8 mouse cellular contexts compared by ENCODE assay signal in genomic region chr11:115670451-115671050, GRCm38 (mm10). TPM values are rescaled to one million over a fixed set of nuclear protein-coding genes. Genes with fewer than 3 reads are reported as not detected.
DNase-seq lines count a peak whose midpoint lies in the region; ATAC-seq and TF ChIP-seq lines count a peak whose summit lies in the region.

No protein-coding gene starts in this region.

- H3K4me3 ChIP-seq in heart, embryonic 13.5 days: no peak overlapping the region
- H3K4me3 ChIP-seq in heart, postnatal 0 days (ENCODE audit: low read depth, low read length): no peak overlapping the region
- H3K4me3 ChIP-seq in limb, embryonic 11.5 days (ENCODE audit: low read depth, low read length): no peak overlapping the region
- no peak overlapping the region for H3K4me3 ChIP-seq in midbrain, embryonic 10.5 days

- DNase-seq in heart, postnatal 25 days (ENCODE audit: low spot score): no peak
- DNase-seq in heart, postnatal 0 days (ENCODE audit: low spot score): no peak
- peak; percentile 56 for DNase-seq in limb, embryonic 11.5 days (ENCODE audit: low spot score)
- DNase-seq in thymus, postnatal 36 days: peak; percentile 45 to 65
- DNase-seq in midbrain, embryonic 10.5 days (ENCODE audit: low spot score): no peak
- DNase-seq in cerebellum, adult 11-12 months: no peak

- peak overlapping the region; percentile 73 for H3K27ac ChIP-seq in heart, embryonic 13.5 days (replicated peaks)
- peak overlapping the region; percentile 70 for H3K27ac ChIP-seq in heart, postnatal 0 days (ENCODE audit: low read depth)
- H3K27ac ChIP-seq in limb, embryonic 11.5 days (replicated peaks; ENCODE audit: low read depth, low read length): no peak overlapping the region
- no peak overlapping the region for H3K27ac ChIP-seq in midbrain, embryonic 10.5 days (replicated peaks)

- TF ChIP-seq CTCF in heart, postnatal 0 days (IDR thresholded peaks at IDR 0.05; ENCODE audit: low read depth): no peak

- H3K9me3 ChIP-seq in heart, embryonic 13.5 days: no peaks in the 10 kb centered on the region
- no peaks in the 10 kb centered on the region for H3K9me3 ChIP-seq in heart, postnatal 0 days (replicated peaks; ENCODE audit: control insufficient read depth, low read length)
- no peaks in the 10 kb centered on the region for H3K9me3 ChIP-seq in limb, embryonic 11.5 days (ENCODE audit: control insufficient read depth, low read length)
- H3K9me3 ChIP-seq in midbrain, embryonic 10.5 days (replicated peaks): no peaks in the 10 kb centered on the region

- H3K9ac ChIP-seq in heart, embryonic 13.5 days: peak overlapping the region; percentile 60
- H3K9ac ChIP-seq in heart, postnatal 0 days (replicated peaks; ENCODE audit: low read depth, low read length): no peak overlapping the region; the same call in 1 of the 2 replicates
- peak overlapping the region; percentile 35; the same call in 1 of the 2 replicates for H3K9ac ChIP-seq in limb, embryonic 11.5 days (ENCODE audit: low read length)

- WGBS in heart, embryonic 13.5 days: 24% methylated on average over 5 of the region's 5 CpGs
- 18% methylated on average over 5 of the region's 5 CpGs for WGBS in heart, postnatal 0 days
- 18% methylated on average over 5 of the region's 5 CpGs for WGBS in limb, embryonic 11.5 days
- WGBS in midbrain, embryonic 10.5 days: 48% methylated on average over 5 of the region's 5 CpGs

- no peak for TF ChIP-seq EP300 in heart, postnatal 0 days (IDR thresholded peaks at IDR 0.05; ENCODE audit: low read depth)

- H3K4me1 ChIP-seq in heart, embryonic 13.5 days: peaks cover 59% of the 10 kb centered on the region
- peaks cover 39% of the 10 kb centered on the region for H3K4me1 ChIP-seq in heart, postnatal 0 days (ENCODE audit: control insufficient read depth, insufficient read depth)
- peaks cover 14% of the 10 kb centered on the region for H3K4me1 ChIP-seq in limb, embryonic 11.5 days (ENCODE audit: control insufficient read depth, insufficient read depth, low read length)
- H3K4me1 ChIP-seq in midbrain, embryonic 10.5 days: peaks cover 10% of the 10 kb centered on the region

- peak overlapping the region; percentile 36 for H3K4me2 ChIP-seq in heart, embryonic 13.5 days
- H3K4me2 ChIP-seq in heart, postnatal 0 days (ENCODE audit: low read depth, low read length): no peak overlapping the region
- H3K4me2 ChIP-seq in limb, embryonic 11.5 days (ENCODE audit: low read depth, severe bottlenecking): no peak overlapping the region

- ATAC-seq in heart, embryonic 13.5 days (ENCODE audit: extremely low read depth, insufficient number of reproducible peaks, low FRiP score, low TSS enrichment): no peak
- ATAC-seq in common myeloid progenitor, adult 5-6 weeks (replicated peaks; ENCODE audit: low read depth, poor library complexity, severe bottlenecking): peak; percentile 52
- no peak; the same call in 1 of the 2 replicates for ATAC-seq in heart, postnatal 0 days (ENCODE audit: insufficient read depth, low read depth)
- ATAC-seq in limb, embryonic 11.5 days (ENCODE audit: insufficient number of reproducible peaks, low FRiP score, low TSS enrichment, low read depth): no peak

- intact Hi-C loops in heart, postnatal 25 days (cut with DNase I): no loop called here

- H3K27me3 ChIP-seq in heart, embryonic 13.5 days (replicated peaks): no peaks in the 10 kb centered on the region
- no peaks in the 10 kb centered on the region for H3K27me3 ChIP-seq in heart, postnatal 0 days (ENCODE audit: control insufficient read depth, insufficient read depth, low read length)
- no peaks in the 10 kb centered on the region for H3K27me3 ChIP-seq in limb, embryonic 11.5 days (ENCODE audit: control insufficient read depth, insufficient read depth, low read length)
- H3K27me3 ChIP-seq in midbrain, embryonic 10.5 days (ENCODE audit: low read depth, poor library complexity, severe bottlenecking): no peaks in the 10 kb centered on the region

- no peaks in the 10 kb centered on the region for H3K36me3 ChIP-seq in heart, embryonic 13.5 days
- no peaks in the 10 kb centered on the region for H3K36me3 ChIP-seq in heart, postnatal 0 days (replicated peaks; ENCODE audit: control insufficient read depth, insufficient read depth, low read length)
- H3K36me3 ChIP-seq in limb, embryonic 11.5 days (ENCODE audit: control insufficient read depth, insufficient read depth, low read length): no peaks in the 10 kb centered on the region
- H3K36me3 ChIP-seq in midbrain, embryonic 10.5 days: peaks cover 8% of the 10 kb centered on the region; the same call in 1 of the 2 replicates

RNA-seq across cellular contexts. Expression of gene Grb2, which starts 37.8 kb away (rescaled TPM):
- polyA plus RNA-seq in heart, embryonic 13.5 days (2015; fragmentation: Nextera tagmentation; extraction: Ambion mirVana): 86.6 and 90.0 TPM in 2 replicates
- total RNA-seq in heart, postnatal 25 days (2021): 100 to 1,000 TPM; 107 to 108 TPM
- 34.7 and 53.5 TPM in 2 replicates for total RNA-seq in common myeloid progenitor, adult 5-6 weeks (2017)
- 48.6 and 126 TPM in 2 replicates for total RNA-seq in heart, postnatal 0 days (2014; rRNA removed; ENCODE audit: low replicate concordance)
- polyA plus RNA-seq in heart, postnatal 0 days (2015; fragmentation: Nextera tagmentation; extraction: Ambion mirVana): 96.9 and 116 TPM in 2 replicates
- polyA plus RNA-seq in limb, embryonic 11.5 days (2014; fragmentation: Nextera tagmentation; extraction: Ambion mirVana): 52.5 and 58.3 TPM in 2 replicates
- polyA plus RNA-seq in midbrain, embryonic 10.5 days (2016; fragmentation: Nextera tagmentation; extraction: Ambion mirVana): 81.7 and 88.3 TPM in 2 replicates

RNA-seq across cellular contexts. Expression of gene Slc25a19, which starts 42.5 kb away (rescaled TPM):
- 36.4 and 37.2 TPM in 2 replicates for polyA plus RNA-seq in heart, embryonic 13.5 days (2015; fragmentation: Nextera tagmentation; extraction: Ambion mirVana)
- 10 to 100 TPM; 41.6 to 45.9 TPM for total RNA-seq in heart, postnatal 25 days (2021)
- total RNA-seq in common myeloid progenitor, adult 5-6 weeks (2017): 22.3 and 28.1 TPM in 2 replicates
- total RNA-seq in heart, postnatal 0 days (2014; rRNA removed; ENCODE audit: low replicate concordance): 25.0 and 35.1 TPM in 2 replicates
- polyA plus RNA-seq in heart, postnatal 0 days (2015; fragmentation: Nextera tagmentation; extraction: Ambion mirVana): 35.0 and 41.0 TPM in 2 replicates
- 30.3 and 32.6 TPM in 2 replicates for polyA plus RNA-seq in limb, embryonic 11.5 days (2014; fragmentation: Nextera tagmentation; extraction: Ambion mirVana)
- polyA plus RNA-seq in midbrain, embryonic 10.5 days (2016; fragmentation: Nextera tagmentation; extraction: Ambion mirVana): 24.9 and 25.8 TPM in 2 replicates

RNA-seq across cellular contexts. Expression of gene Mif4gd, which starts 57.8 kb away (rescaled TPM):
- 23.1 and 24.6 TPM in 2 replicates for polyA plus RNA-seq in heart, embryonic 13.5 days (2015; fragmentation: Nextera tagmentation; extraction: Ambion mirVana)
- 10 to 100 TPM; 45.5 to 56.9 TPM for total RNA-seq in heart, postnatal 25 days (2021)
- total RNA-seq in common myeloid progenitor, adult 5-6 weeks (2017): 20.3 and 26.9 TPM in 2 replicates
- total RNA-seq in heart, postnatal 0 days (2014; rRNA removed; ENCODE audit: low replicate concordance): 31.5 and 38.4 TPM in 2 replicates
- polyA plus RNA-seq in heart, postnatal 0 days (2015; fragmentation: Nextera tagmentation; extraction: Ambion mirVana): 34.1 and 34.5 TPM in 2 replicates
- 18.0 and 19.3 TPM in 2 replicates for polyA plus RNA-seq in limb, embryonic 11.5 days (2014; fragmentation: Nextera tagmentation; extraction: Ambion mirVana)
- 18.5 and 20.6 TPM in 2 replicates for polyA plus RNA-seq in midbrain, embryonic 10.5 days (2016; fragmentation: Nextera tagmentation; extraction: Ambion mirVana)

Comparison
In these comparisons a context has a peak if more than half of its experiments do, and no peak if none do; other contexts are left out.
1. H3K27ac ChIP-seq: peak in heart, embryonic 13.5 days (single experiment) and heart, postnatal 0 days (single experiment); none in limb, embryonic 11.5 days (single experiment) and midbrain, embryonic 10.5 days (single experiment).
2. DNase-seq: peak in limb, embryonic 11.5 days (single experiment) and thymus, postnatal 36 days (2 of 2); none in heart, postnatal 25 days (single experiment), heart, postnatal 0 days (single experiment), midbrain, embryonic 10.5 days (single experiment) and cerebellum, adult 11-12 months (single experiment).